Mouse (Mus musculus) liver, postnatal 0 days (tissue): ENCODE measurements around the gene Cep170b.

Source experiments
- CTCF ChIP-seq: sonication (generic); IDR thresholded peaks from 2 replicates; pipeline ENCODE4 v1.5.1; 2016; ENCODE audit warnings: antibody characterized with exemption, low read depth
- EP300 ChIP-seq: IDR thresholded peaks from 2 replicates; pipeline ENCODE4 v1.6.1; 2016; ENCODE audit warnings: antibody characterized with exemption, low read depth, mild to moderate bottlenecking

DNA sequence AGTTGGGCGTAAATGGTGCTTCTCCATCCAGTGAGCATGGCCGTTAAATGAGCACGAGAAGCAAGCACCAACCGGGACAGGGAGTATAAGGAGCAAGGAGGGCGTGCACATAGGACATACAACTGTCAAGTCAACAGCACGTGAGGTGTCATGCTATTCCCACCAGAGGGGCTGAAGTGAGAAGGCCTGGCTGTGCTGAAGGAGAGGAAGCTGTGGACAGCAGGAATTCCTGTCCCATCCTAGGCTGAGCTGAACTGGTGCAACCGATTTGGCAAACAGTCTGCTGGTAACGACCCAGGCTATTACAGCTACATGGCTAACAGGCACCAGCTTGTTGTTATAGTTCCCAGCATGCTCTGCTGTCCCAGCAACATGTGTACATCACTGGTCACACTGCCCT is 70.8 kb downstream of the Cep170b start:
- TF ChIP-seq EP300: no peak
- TF ChIP-seq CTCF: no peak
